Mouse (Mus musculus) limb, embryonic 14.5 days (tissue): ENCODE data around the gene Ddx1. TPM values are rescaled to one million over a fixed set of nuclear protein-coding genes. Genes with fewer than 3 reads are reported as not detected.

ENCODE experiments used
- ATAC-seq: fragments of 200-750 bp; cut with Nextera tagmentation; 2 replicates; pipeline ENCODE4 v1.8.0; 2017; ENCODE audit warnings: low read depth, moderate number of reproducible peaks, moderate TSS enrichment; ENCODE audit not compliant: low FRiP score
- DNase-seq: peaks from one replicate; pipeline ENCODE4 v3.0.0-alpha.2; 2015; ENCODE audit warnings: low spot score
- H3K27ac ChIP-seq: fragments of 300-500 bp; sonication (generic); replicated peaks from 2 replicates; pipeline ENCODE4 v1.5.1; 2014; ENCODE audit warnings: low read depth, mild to moderate bottlenecking, low read length, moderate library complexity, mixed read lengths
- H3K27me3 ChIP-seq: fragments of 300-500 bp; sonication (generic); 2 replicates; pipeline ENCODE4 v1.6.1; 2014; ENCODE audit warnings: low read length, mixed read lengths; ENCODE audit not compliant: control insufficient read depth, insufficient read depth
- H3K36me3 ChIP-seq: fragments of 300-500 bp; sonication (generic); 2 replicates; pipeline ENCODE4 v1.6.1; 2014; ENCODE audit warnings: mild to moderate bottlenecking, low read length, moderate library complexity, mixed read lengths; ENCODE audit not compliant: control insufficient read depth, insufficient read depth
- H3K4me1 ChIP-seq: fragments of 300-500 bp; sonication (generic); 2 replicates; pipeline ENCODE4 v1.6.1; 2014; ENCODE audit warnings: antibody characterized with exemption, low read length, mixed read lengths; ENCODE audit not compliant: control insufficient read depth, insufficient read depth
- H3K4me2 ChIP-seq: fragments of 300-500 bp; sonication (generic); replicated peaks from 2 replicates; pipeline ENCODE4 v1.6.1; 2014; ENCODE audit warnings: low read depth, mild to moderate bottlenecking, low read length, moderate library complexity; ENCODE audit not compliant: severe bottlenecking
- H3K4me3 ChIP-seq: fragments of 300-500 bp; sonication (generic); replicated peaks from 2 replicates; pipeline ENCODE4 v1.5.1; 2014; ENCODE audit warnings: low read length
- H3K9ac ChIP-seq: fragments of 300-500 bp; sonication (generic); 2 replicates; pipeline ENCODE4 v1.6.1; 2014; ENCODE audit warnings: mild to moderate bottlenecking, low read depth, low read length, moderate library complexity; ENCODE audit not compliant: severe bottlenecking
- H3K9me3 ChIP-seq: fragments of 300-500 bp; sonication (generic); 2 replicates; pipeline ENCODE4 v1.6.1; 2016; ENCODE audit warnings: low read length; ENCODE audit not compliant: control insufficient read depth
- POLR2A ChIP-seq: fragments of 200-500 bp; IDR thresholded peaks from 2 replicates; pipeline ENCODE4 v1.8.0; 2012; ENCODE audit warnings: inconsistent platforms, mild to moderate bottlenecking, moderate library complexity, borderline replicate concordance; ENCODE audit not compliant: insufficient read depth, insufficient read length; ENCODE audit errors: extremely low read depth
- WGBS: fragments of 180-500 bp; shearing (Covaris S2); extraction: QIAGEN DNeasy Blood & Tissue Kit; methylation state at CpG from one replicate; pipeline ENCODE4 v1.1.7; 2014; 5-methylcytosine and 5-hydroxymethylcytosine counted together
- polyA plus RNA-seq, 2 experiments: library from polyadenylated mRNA; depleted of rRNA in 1 of 2; stranded (reverse) in 1 of 2; unstranded in 1 of 2; fragments of >200 nt; fragmentation: Nextera tagmentation in 1 of 2; extraction: Ambion mirVana in 1 of 2; gene quantifications; 2 replicates each; pipeline versions ENCODE4 v1.2.1 to v1.2.3; 2012 to 2014

Gene Ddx1
- polyA plus RNA-seq, 2 experiments, result 62.8 to 145 TPM

DNA sequence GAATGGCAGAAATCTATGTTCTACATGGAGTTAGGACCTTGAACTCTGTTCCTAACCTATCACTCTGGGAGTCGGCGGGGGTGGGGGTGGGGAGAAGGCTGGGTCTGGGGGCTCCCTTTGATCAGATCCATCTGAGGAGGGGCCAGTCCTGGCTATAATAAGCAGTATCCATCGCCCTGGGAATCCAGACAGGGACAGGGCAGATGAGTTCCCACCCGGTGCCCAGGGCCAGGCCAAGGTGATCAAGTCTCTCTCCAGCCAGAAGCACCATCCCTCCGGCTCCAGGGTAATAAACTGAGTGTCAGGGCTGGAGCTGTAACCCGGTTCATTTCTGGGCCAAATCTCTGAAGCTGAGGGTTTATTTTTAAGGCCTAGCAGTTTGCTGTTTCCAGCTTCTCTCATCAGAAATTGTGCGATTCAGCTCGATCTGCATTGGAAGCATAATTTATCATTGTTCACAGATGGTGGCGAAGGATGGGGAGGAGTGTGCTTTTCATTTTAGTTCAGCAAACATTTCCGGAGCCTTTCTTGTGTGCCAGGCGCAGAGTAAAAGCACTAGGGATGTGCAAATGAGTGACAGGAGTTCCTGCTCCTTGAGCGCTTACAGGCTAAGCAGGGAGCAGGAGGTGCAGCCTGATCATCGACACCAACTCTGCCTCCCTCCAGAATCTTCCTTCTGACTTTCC is 39.2 kb downstream of the Ddx1 start:
- WGBS, result 54% methylated on average over 13 of the region's 13 CpGs
- no peak for TF ChIP-seq POLR2A
- H3K4me1 ChIP-seq, result 0 out of 2 replicates have a peak, but pooled peaks cover 9% of the 10 kb centered on the region
- H3K27ac ChIP-seq, result no peak overlapping the region
- H3K4me2 ChIP-seq, result no peak overlapping the region
- no peak overlapping the region for H3K4me3 ChIP-seq
- no peaks in the 10 kb centered on the region for H3K36me3 ChIP-seq
- H3K9ac ChIP-seq, result no peak overlapping the region
- no peaks in the 10 kb centered on the region for H3K27me3 ChIP-seq
- no peaks in the 10 kb centered on the region for H3K9me3 ChIP-seq
- DNase-seq (no peak), ATAC-seq (no peak)

DNA sequence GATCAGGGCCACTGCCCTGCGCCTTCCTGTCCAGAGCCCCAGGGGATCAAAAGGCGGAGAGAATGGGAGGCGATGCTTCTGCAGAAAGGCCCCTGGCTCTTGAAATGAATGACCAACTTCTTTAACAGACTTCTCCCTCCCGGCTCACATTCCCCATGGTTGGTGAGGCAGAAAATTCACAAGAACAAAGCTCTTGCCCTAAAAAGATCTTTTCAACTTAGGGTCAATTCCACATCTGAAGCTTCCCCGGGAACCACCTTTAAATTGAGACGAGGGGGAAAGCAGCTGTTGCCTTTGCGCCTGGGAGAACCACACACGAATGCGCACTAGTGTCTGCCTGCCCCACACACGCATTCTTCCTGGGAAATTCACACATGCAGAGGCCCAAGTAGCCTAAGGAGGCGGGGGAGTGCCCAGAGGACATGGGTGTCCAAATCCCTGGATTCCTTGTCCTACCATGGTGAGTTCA is 40.0 kb downstream of the Ddx1 start:
- H3K27ac ChIP-seq, result no peak overlapping the region

DNA sequence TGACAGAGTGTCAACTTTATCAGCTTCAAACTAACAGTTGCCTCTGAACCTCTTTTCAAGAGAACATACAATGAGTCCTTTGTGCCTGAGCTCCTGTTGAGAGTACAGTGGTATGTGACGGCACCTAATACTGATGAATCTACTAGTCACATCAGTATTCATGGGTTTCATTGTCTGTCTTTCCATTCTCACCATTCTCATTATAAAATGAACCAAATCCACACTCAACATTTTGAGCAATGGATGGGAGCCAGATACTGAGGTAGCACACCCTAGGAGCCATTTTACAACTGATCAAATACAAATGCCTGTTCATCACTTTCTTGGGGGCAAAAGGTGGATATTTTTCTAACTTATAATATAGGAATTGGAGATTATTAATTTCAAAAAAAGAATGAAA is 40.5 kb downstream of the Ddx1 start:
- no peaks in the 10 kb centered on the region for H3K9me3 ChIP-seq
- no peak overlapping the region for H3K27ac ChIP-seq
- H3K36me3 ChIP-seq, result no peaks in the 10 kb centered on the region
- no peak overlapping the region for H3K4me2 ChIP-seq
- no peak for DNase-seq
- WGBS, result 74% methylated on average over 1 of the region's 1 CpGs
- no peak overlapping the region for H3K4me3 ChIP-seq
- H3K27me3 ChIP-seq, result no peaks in the 10 kb centered on the region
- no peak for TF ChIP-seq POLR2A
- no peak overlapping the region for H3K9ac ChIP-seq
- ATAC-seq, result no peak
- H3K4me1 ChIP-seq, result 0 out of 2 replicates have a peak, but pooled peaks cover 4% of the 10 kb centered on the region

More for the DNA sequence above, 40.0 kb downstream of the Ddx1 start:
- no peak for TF ChIP-seq POLR2A
- no peak for ATAC-seq
- 0 out of 2 replicates have a peak, but pooled peaks cover 4% of the 10 kb centered on the region for H3K4me1 ChIP-seq
- H3K9me3 ChIP-seq, result no peaks in the 10 kb centered on the region
- no peaks in the 10 kb centered on the region for H3K27me3 ChIP-seq
- H3K4me2 ChIP-seq, result no peak overlapping the region
- H3K4me3 ChIP-seq, result no peak overlapping the region
- WGBS, result 50% methylated on average over 11 of the region's 11 CpGs
- no peaks in the 10 kb centered on the region for H3K36me3 ChIP-seq
- H3K9ac ChIP-seq, result no peak overlapping the region
- DNase-seq, result no peak

DNA sequence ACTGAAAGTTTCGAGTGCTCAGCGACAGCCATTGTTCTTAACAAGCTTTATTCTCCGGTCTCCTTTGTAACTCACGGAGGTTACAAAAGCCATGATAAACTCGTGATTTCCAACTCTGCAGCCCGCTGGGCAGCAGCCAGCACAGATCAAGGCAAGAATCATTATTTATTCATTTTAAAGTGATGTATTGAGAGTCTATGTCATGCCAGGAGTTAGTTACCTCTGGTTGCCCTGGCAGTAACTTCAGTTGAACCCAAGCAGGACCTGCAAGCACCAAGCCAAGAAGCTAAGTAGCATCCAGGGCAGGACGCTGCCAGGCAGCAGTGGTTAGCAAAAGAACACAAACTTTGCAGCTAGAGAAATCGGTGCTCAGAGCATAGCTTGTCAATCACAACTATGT is 41.9 kb downstream of the Ddx1 start:
- Histone ChIP-seq H3K27me3 (no peaks in the 10 kb centered on the region), H3K4me3 (no peak overlapping the region), H3K36me3 (no peaks in the 10 kb centered on the region), H3K9me3 (no peaks in the 10 kb centered on the region), H3K4me1 (0 out of 2 replicates have a peak, but pooled peaks cover 4% of the 10 kb centered on the region), H3K4me2 (no peak overlapping the region), H3K27ac (no peak overlapping the region), H3K9ac (no peak overlapping the region)
- 64% methylated on average over 8 of the region's 8 CpGs for WGBS
- no peak for ATAC-seq
- TF ChIP-seq POLR2A, result no peak
- no peak for DNase-seq

DNA sequence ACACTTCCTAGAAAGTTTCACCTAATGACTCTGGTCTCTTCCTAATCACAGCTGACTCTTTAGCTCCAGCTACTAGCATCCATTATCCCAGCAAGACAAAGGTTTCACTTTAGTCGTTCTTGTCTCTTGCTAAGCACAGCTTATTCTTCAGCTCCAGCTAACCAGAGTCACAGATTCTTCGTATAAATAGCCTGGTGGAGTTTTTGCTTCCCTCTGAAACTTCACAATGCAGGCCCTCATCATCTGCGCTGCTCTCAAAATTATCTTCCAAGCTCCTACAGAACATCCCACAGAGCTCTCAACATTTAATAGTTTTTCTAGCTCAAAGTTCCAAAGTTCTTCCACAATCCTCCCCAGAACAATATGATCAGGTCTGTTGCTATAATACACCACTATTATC is 43.3 kb downstream of the Ddx1 start:
- Histone ChIP-seq H3K4me2 (no peak overlapping the region), H3K9me3 (no peaks in the 10 kb centered on the region), H3K4me1 (0 out of 2 replicates have a peak, but pooled peaks cover 4% of the 10 kb centered on the region), H3K9ac (no peak overlapping the region), H3K27me3 (no peaks in the 10 kb centered on the region), H3K4me3 (no peak overlapping the region), H3K36me3 (no peaks in the 10 kb centered on the region), H3K27ac (no peak overlapping the region)
- 86% methylated on average over 3 of the region's 3 CpGs for WGBS
- ATAC-seq (no peak), DNase-seq (no peak)
- TF ChIP-seq POLR2A, result no peak
